Mouse (Mus musculus): Measurements from ENCODE around the gene Rab3gap2. TPM values are rescaled to one million over a fixed set of nuclear protein-coding genes. Genes with fewer than 3 reads are reported as not detected.
"Not testable (repeated sequence)": the region's sequence is repeated elsewhere in the genome, so short reads cannot be mapped to it uniquely, and the experiment has no call there.

Rab3gap2 gene
- total RNA-seq, 2 experiments from 2014 or later = 16.5 to 22.5 TPM

- no peak for DNase-seq
Measured at GRCm38 (mm10) chr1:185282846-185283245, 78.9 kb downstream of the Rab3gap2 start.

GRCm38 (mm10) chr1:185283247-185283646 is 79.3 kb downstream of the Rab3gap2 start:
- no peak for DNase-seq

- DNase-seq = peak; percentile 40
Measured at GRCm38 (mm10) chr1:185284740-185285139, 80.8 kb downstream of the Rab3gap2 start.

- peak; percentile 62 for DNase-seq
Measured at GRCm38 (mm10) chr1:185285171-185285570, 81.3 kb downstream of the Rab3gap2 start.

GRCm38 (mm10) chr1:185287066-185287465 is 83.1 kb downstream of the Rab3gap2 start:
- DNase-seq = no peak

GRCm38 (mm10) chr1:185289231-185289630 is 85.3 kb downstream of the Rab3gap2 start:
- peak; percentile 36 for DNase-seq

GRCm38 (mm10) chr1:185291336-185291735 is 87.4 kb downstream of the Rab3gap2 start:
- DNase-seq = no peak

- DNase-seq = no peak
Measured at GRCm38 (mm10) chr1:185292646-185293360, 88.9 kb downstream of the Rab3gap2 start.

GRCm38 (mm10) chr1:185296850-185297249 is 92.9 kb downstream of the Rab3gap2 start:
- no peak for DNase-seq

GRCm38 (mm10) chr1:185298496-185298895 is 94.6 kb downstream of the Rab3gap2 start:
- no peak for DNase-seq

- no peak for DNase-seq
Measured at GRCm38 (mm10) chr1:185302816-185303215, 98.9 kb downstream of the Rab3gap2 start.

- no peak for DNase-seq
Measured at GRCm38 (mm10) chr1:185306836-185307235, 102.9 kb downstream of the Rab3gap2 start.

- no peak for DNase-seq
Measured at GRCm38 (mm10) chr1:185307645-185308044, 103.7 kb downstream of the Rab3gap2 start.

- no peak for DNase-seq
Measured at GRCm38 (mm10) chr1:185308334-185308733, 104.4 kb downstream of the Rab3gap2 start.

- no peak for DNase-seq
Measured at GRCm38 (mm10) chr1:185308908-185309307, 105.0 kb downstream of the Rab3gap2 start.

- DNase-seq = no peak
Measured at GRCm38 (mm10) chr1:185311949-185312348, 108.0 kb downstream of the Rab3gap2 start.

- DNase-seq = no peak
Measured at GRCm38 (mm10) chr1:185314546-185314945, 110.6 kb downstream of the Rab3gap2 start.

- DNase-seq = no peak
Measured at GRCm38 (mm10) chr1:185315846-185316568, 112.1 kb downstream of the Rab3gap2 start.

- not testable (repeated sequence) for DNase-seq
Measured at GRCm38 (mm10) chr1:185327754-185328345, 123.9 kb downstream of the Rab3gap2 start.

- DNase-seq = peak; percentile 92
Measured at GRCm38 (mm10) chr1:185328721-185329610, 125.0 kb downstream of the Rab3gap2 start, which contains the start of gene Iars2. Gene Iars2, minus strand, starts transcription at chr1:185329396.

- DNase-seq = no peak
Measured at GRCm38 (mm10) chr1:185329851-185330250, 125.9 kb downstream of the Rab3gap2 start.

GRCm38 (mm10) chr1:185331364-185331763 is 127.4 kb downstream of the Rab3gap2 start:
- no peak for DNase-seq
